In the genomic region with DNA sequence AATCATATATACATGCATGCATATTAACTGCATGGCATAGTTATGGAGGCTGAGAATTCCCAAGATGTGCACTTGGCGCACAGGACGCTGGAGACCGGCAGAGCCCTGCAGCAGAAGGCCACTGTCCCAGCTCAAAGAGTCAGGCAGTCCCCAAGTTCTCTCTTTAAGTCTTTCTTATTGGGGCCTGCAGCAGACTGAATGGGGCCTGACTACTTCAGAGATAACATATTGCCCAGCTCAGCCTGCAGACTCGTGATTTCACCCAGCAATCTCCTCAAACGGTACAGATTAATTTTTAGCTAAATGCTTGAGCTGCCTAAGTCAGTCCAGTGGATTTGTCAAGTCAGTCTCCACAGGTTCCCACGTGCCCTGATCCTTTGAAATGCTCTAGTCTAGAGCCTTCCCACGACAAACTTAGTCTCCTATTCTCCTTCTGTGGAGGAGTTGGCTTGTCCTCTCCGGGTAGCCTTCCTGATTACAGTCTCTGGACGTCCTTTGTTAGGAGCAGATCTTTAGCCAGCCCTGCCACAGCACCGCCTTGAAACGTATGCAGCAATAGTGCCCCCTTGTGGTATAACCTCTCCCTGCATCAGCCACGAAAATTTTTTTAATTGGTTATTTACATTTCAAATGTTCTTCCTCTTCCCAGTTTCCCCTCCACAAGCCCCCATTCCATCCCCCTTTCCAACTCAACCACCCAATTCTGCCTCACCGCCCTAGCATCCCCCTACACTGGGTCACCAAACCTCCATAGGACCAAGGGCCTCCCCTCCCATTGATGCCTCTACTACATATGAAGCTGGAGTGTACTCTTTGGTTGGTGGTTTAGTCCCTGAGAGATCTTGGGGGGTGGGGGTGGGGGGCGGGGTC, we compare ENCODE assay signal across 8 mouse cellular contexts. TPM values are rescaled to one million over a fixed set of nuclear protein-coding genes. Genes with fewer than 3 reads are reported as not detected.
DNase-seq lines count a peak whose midpoint lies in the region; ATAC-seq and TF ChIP-seq lines count a peak whose summit lies in the region.

No protein-coding gene starts in this region.

- no peaks in the 10 kb centered on the region for H3K27me3 ChIP-seq in ES-Bruce4 (ENCODE audit: control insufficient read depth, insufficient read depth, low read length, poor library complexity, severe bottlenecking)
- H3K27me3 ChIP-seq in forebrain, embryonic 11.5 days (ENCODE audit: control insufficient read depth, insufficient read depth, low read length) = no peaks in the 10 kb centered on the region
- H3K27me3 ChIP-seq in liver, embryonic 14.5 days (ENCODE audit: control insufficient read depth, insufficient read depth, low read length) = no peaks in the 10 kb centered on the region
- no peaks in the 10 kb centered on the region for H3K27me3 ChIP-seq in neural tube, embryonic 13.5 days
- no peaks in the 10 kb centered on the region for H3K27me3 ChIP-seq in testis, adult 2 months (ENCODE audit: control insufficient read depth, insufficient read depth, low read length)

- peak; percentile 89 for ATAC-seq in forebrain, embryonic 11.5 days (replicated peaks; ENCODE audit: low FRiP score)
- peak; percentile 68 for ATAC-seq in liver, embryonic 14.5 days (ENCODE audit: insufficient read depth)
- peak; percentile 92 for ATAC-seq in neural tube, embryonic 13.5 days (ENCODE audit: low read depth)

- TF ChIP-seq CTCF in ES-Bruce4 (IDR thresholded peaks at IDR 0.05; ENCODE audit: low read depth, low read length) = peak; percentile 79
- peak; percentile 88 for TF ChIP-seq CTCF in liver, embryonic 14.5 days (IDR thresholded peaks at IDR 0.05; ENCODE audit: low read depth)
- TF ChIP-seq CTCF in testis, adult 2 months (IDR thresholded peaks at IDR 0.05; ENCODE audit: control insufficient read depth, insufficient read depth, insufficient replicate concordance, low read depth, low read length) = peak; percentile 76; the same call in 1 of the 2 replicates

- no peak for TF ChIP-seq EP300 in ES-Bruce4 (IDR thresholded peaks at IDR 0.05; ENCODE audit: insufficient read depth, low read depth, low read length)
- no peak for TF ChIP-seq EP300 in liver, embryonic 14.5 days (IDR thresholded peaks at IDR 0.05; ENCODE audit: low read depth)

- H3K9me3 ChIP-seq in ES-Bruce4 (replicated peaks; ENCODE audit: control insufficient read depth, insufficient read depth, low read length, poor library complexity, severe bottlenecking) = no peaks in the 10 kb centered on the region
- H3K9me3 ChIP-seq in forebrain, embryonic 11.5 days (ENCODE audit: control insufficient read depth, low read length) = no peaks in the 10 kb centered on the region
- no peaks in the 10 kb centered on the region for H3K9me3 ChIP-seq in liver, embryonic 14.5 days (ENCODE audit: control insufficient read depth, low read length)
- no peaks in the 10 kb centered on the region for H3K9me3 ChIP-seq in neural tube, embryonic 13.5 days

- intact Hi-C loops in heart, postnatal 10 days (cut with DNase I) = loop anchor here (1.0 to 2.0 kb wide), 4 partner anchors 96 to 394 kb away; no protein-coding TSS in a partner anchor

- no peaks in the 10 kb centered on the region for H3K36me3 ChIP-seq in ES-Bruce4 (ENCODE audit: control insufficient read depth, insufficient read depth, low read length, poor library complexity, severe bottlenecking)
- no peaks in the 10 kb centered on the region for H3K36me3 ChIP-seq in forebrain, embryonic 11.5 days (ENCODE audit: control insufficient read depth, insufficient read depth, low read length)
- no peaks in the 10 kb centered on the region for H3K36me3 ChIP-seq in liver, embryonic 14.5 days (replicated peaks; ENCODE audit: control insufficient read depth, insufficient read depth, low read depth)
- no peaks in the 10 kb centered on the region for H3K36me3 ChIP-seq in neural tube, embryonic 13.5 days
- H3K36me3 ChIP-seq in testis, adult 2 months (ENCODE audit: control insufficient read depth, insufficient read depth, low read length) = no peaks in the 10 kb centered on the region

- no peak overlapping the region for H3K9ac ChIP-seq in ES-Bruce4 (ENCODE audit: low read depth, poor library complexity, severe bottlenecking)
- H3K9ac ChIP-seq in forebrain, embryonic 11.5 days (ENCODE audit: low read length) = peak overlapping the region; percentile 6; the same call in 1 of the 2 replicates
- H3K9ac ChIP-seq in liver, embryonic 14.5 days (replicated peaks) = no peak overlapping the region
- H3K9ac ChIP-seq in neural tube, embryonic 13.5 days = peak overlapping the region; percentile 31; the same call in 1 of the 2 replicates

- no peak overlapping the region for H3K4me2 ChIP-seq in forebrain, embryonic 11.5 days (ENCODE audit: low read depth, low read length, severe bottlenecking)
- H3K4me2 ChIP-seq in liver, embryonic 14.5 days (ENCODE audit: low read depth) = no peak overlapping the region
- H3K4me2 ChIP-seq in neural tube, embryonic 13.5 days = no peak overlapping the region

- TF ChIP-seq POLR2A in ES-Bruce4 (IDR thresholded peaks at IDR 0.05; ENCODE audit: insufficient read depth, low read length) = no peak
- no peak for TF ChIP-seq POLR2A in testis, adult 2 months (IDR thresholded peaks at IDR 0.05; ENCODE audit: control insufficient read depth, low read depth, low read length)

- no peaks in the 10 kb centered on the region for H3K4me1 ChIP-seq in ES-Bruce4 (ENCODE audit: control insufficient read depth, insufficient read depth, low read length)
- no peaks in the 10 kb centered on the region for H3K4me1 ChIP-seq in forebrain, embryonic 11.5 days (replicated peaks; ENCODE audit: control insufficient read depth, insufficient read depth, low read length)
- H3K4me1 ChIP-seq in liver, embryonic 14.5 days (replicated peaks; ENCODE audit: control insufficient read depth in 2 of 2, insufficient read depth in 2 of 2, low read length in 1 of 2) = peaks cover 0 to 9% of the 10 kb centered on the region in 2 experiments; a peak in 2 of 4 replicates
- peaks cover 4% of the 10 kb centered on the region for H3K4me1 ChIP-seq in neural tube, embryonic 13.5 days (replicated peaks)
- H3K4me1 ChIP-seq in testis, adult 2 months (ENCODE audit: control insufficient read depth, insufficient read depth, low read length) = no peaks in the 10 kb centered on the region

- DNase-seq in c-Kit-positive CD71-negative TER-119-negative erythroid progenitor cells, embryonic 14.5 days (ENCODE audit: low read depth) = peak; percentile 60
- peak; percentile 82 for DNase-seq in forebrain, embryonic 11.5 days (ENCODE audit: low spot score)
- DNase-seq in heart, postnatal 10 days = peak; percentile 84 to 88
- peak; percentile 77 to 80 for DNase-seq in kidney, postnatal 36 days
- DNase-seq in liver, embryonic 14.5 days (ENCODE audit: low read depth in 3 of 3, low spot score in 3 of 3) = peak in 2 of 3 experiments; percentile 47

- no peak overlapping the region for H3K4me3 ChIP-seq in ES-Bruce4 (ENCODE audit: low read depth, low read length)
- no peak overlapping the region for H3K4me3 ChIP-seq in forebrain, embryonic 11.5 days (ENCODE audit: low read depth, low read length)
- no peak overlapping the region for H3K4me3 ChIP-seq in liver, embryonic 14.5 days (ENCODE audit: insufficient read depth in 1 of 2, low read depth in 2 of 2, low read length in 2 of 2)
- H3K4me3 ChIP-seq in neural tube, embryonic 13.5 days = no peak overlapping the region
- H3K4me3 ChIP-seq in testis, adult 2 months (ENCODE audit: control insufficient read depth, low read depth, low read length) = no peak overlapping the region

- H3K27ac ChIP-seq in ES-Bruce4 (ENCODE audit: insufficient read depth, low read length) = no peak overlapping the region
- no peak overlapping the region for H3K27ac ChIP-seq in forebrain, embryonic 11.5 days (ENCODE audit: low read depth, low read length)
- no peak overlapping the region for H3K27ac ChIP-seq in liver, embryonic 14.5 days
- H3K27ac ChIP-seq in neural tube, embryonic 13.5 days (replicated peaks) = 0 out of 2 replicates have a peak overlapping the region, but pooled peaks have one; percentile 59
- H3K27ac ChIP-seq in testis, adult 2 months (ENCODE audit: control insufficient read depth, insufficient read depth, low read depth, low read length) = no peak overlapping the region

- WGBS in forebrain, embryonic 11.5 days = 29% methylated on average over 14 of the region's 14 CpGs
- WGBS in liver, embryonic 14.5 days (ENCODE audit: insufficient replicate concordance) = 21% methylated on average over 14 of the region's 14 CpGs
- WGBS in neural tube, embryonic 13.5 days = 28% methylated on average over 14 of the region's 14 CpGs

RNA-seq across cellular contexts. Expression of a gene that starts 40.9 kb away (rescaled TPM):
- polyA plus RNA-seq in ES-Bruce4 (2011; ENCODE audit: insufficient read depth, insufficient read length, low read depth, missing spikeins) = 61.4 and 64.3 TPM in 2 replicates
- polyA plus RNA-seq in forebrain, embryonic 11.5 days (2014; fragmentation: Nextera tagmentation; extraction: Ambion mirVana) = 21.0 and 21.7 TPM in 2 replicates
- total RNA-seq in heart, postnatal 10 days (2021) = 100 to 1,000 TPM; 180 to 214 TPM
- 9.5 and 12.6 TPM in 2 replicates for polyA plus RNA-seq in liver, embryonic 14.5 days (2012; rRNA removed)
- 12.8 and 14.8 TPM in 2 replicates for polyA plus RNA-seq in liver, embryonic 14.5 days (2014; fragmentation: Nextera tagmentation; extraction: Ambion mirVana)
- 11.5 and 13.4 TPM in 2 replicates for polyA plus RNA-seq in neural tube, embryonic 13.5 days (2015; fragmentation: Nextera tagmentation; extraction: Ambion mirVana)
- 3.8 and 4.8 TPM in 2 replicates for polyA plus RNA-seq in testis, adult 2 months (2012; rRNA removed)

RNA-seq across cellular contexts. Expression of a gene that starts 57.6 kb away (rescaled TPM):
- polyA plus RNA-seq in ES-Bruce4 (2011; ENCODE audit: insufficient read depth, insufficient read length, low read depth, missing spikeins) = 0.25 and 0.44 TPM in 2 replicates
- polyA plus RNA-seq in forebrain, embryonic 11.5 days (2014; fragmentation: Nextera tagmentation; extraction: Ambion mirVana) = 0.29 TPM in 1 of 2 replicates, not detected in the other
- under 1 TPM; 0.22 to 0.50 TPM for total RNA-seq in heart, postnatal 10 days (2021)
- polyA plus RNA-seq in liver, embryonic 14.5 days (2012; rRNA removed) = 0.08 and 0.16 TPM in 2 replicates
- not detected in 2 replicates for polyA plus RNA-seq in liver, embryonic 14.5 days (2014; fragmentation: Nextera tagmentation; extraction: Ambion mirVana)
- 0.14 TPM in 1 of 2 replicates, not detected in the other for polyA plus RNA-seq in neural tube, embryonic 13.5 days (2015; fragmentation: Nextera tagmentation; extraction: Ambion mirVana)
- 78.9 and 80.3 TPM in 2 replicates for polyA plus RNA-seq in testis, adult 2 months (2012; rRNA removed)

Comparison
In these comparisons a context has a peak if more than half of its experiments do, and no peak if none do; other contexts are left out.
1. H3K9ac ChIP-seq: peak in forebrain, embryonic 11.5 days (single experiment) and neural tube, embryonic 13.5 days (single experiment); none in ES-Bruce4 (single experiment) and liver, embryonic 14.5 days (single experiment).
2. RNA of a gene that starts 57.6 kb away (polyA plus RNA-seq): 78.9 to 80.3 TPM in testis, adult 2 months; 0.29 TPM in forebrain, embryonic 11.5 days, 0.25 to 0.44 TPM in ES-Bruce4, 0.14 TPM in neural tube, embryonic 13.5 days and 0.08 to 0.16 TPM in liver, embryonic 14.5 days; every median in the first group is over 10 times any median in the second.
3. Peak in every context shown above with its lines, with median percentiles within 50 percentile points of each other: CTCF ChIP-seq, DNase-seq and ATAC-seq.